Mouse (Mus musculus) kidney, embryonic 14.5 days (tissue): ENCODE results near the gene Fpgt. TPM values are rescaled to one million over a fixed set of nuclear protein-coding genes. Genes with fewer than 3 reads are reported as not detected.

Experiments
- ATAC-seq: fragments of 200-750 bp; cut with Nextera tagmentation; 2 replicates; pipeline ENCODE4 v1.8.0; 2017; ENCODE audit warnings: moderate number of reproducible peaks, mild to moderate bottlenecking, moderate TSS enrichment, moderate library complexity; ENCODE audit not compliant: low FRiP score, low TSS enrichment
- H3K27ac ChIP-seq: fragments of 300-500 bp; sonication (generic); 2 replicates; pipeline ENCODE4 v1.5.1; 2014; ENCODE audit warnings: low read depth, mild to moderate bottlenecking, low read length, moderate library complexity, mixed read lengths
- H3K27me3 ChIP-seq: fragments of 300-500 bp; sonication (generic); 2 replicates; pipeline ENCODE4 v1.6.1; 2014; ENCODE audit warnings: mild to moderate bottlenecking, low read length; ENCODE audit not compliant: control insufficient read depth, insufficient read depth
- H3K36me3 ChIP-seq: fragments of 300-500 bp; sonication (generic); 2 replicates; pipeline ENCODE4 v1.6.1; 2014; ENCODE audit warnings: low read length, mixed read lengths; ENCODE audit not compliant: control insufficient read depth, insufficient read depth
- H3K4me1 ChIP-seq: fragments of 300-500 bp; sonication (generic); 2 replicates; pipeline ENCODE4 v1.6.1; 2014; ENCODE audit warnings: low read length, mixed read lengths; ENCODE audit not compliant: control insufficient read depth, insufficient read depth
- H3K4me2 ChIP-seq: fragments of 300-500 bp; sonication (generic); replicated peaks from 2 replicates; pipeline ENCODE4 v1.6.1; 2014; ENCODE audit warnings: low read depth, mild to moderate bottlenecking, low read length
- H3K4me3 ChIP-seq: fragments of 300-500 bp; sonication (generic); 2 replicates; pipeline ENCODE4 v1.5.1; 2014; ENCODE audit warnings: mild to moderate bottlenecking, low read length
- H3K9ac ChIP-seq: fragments of 300-500 bp; sonication (generic); 2 replicates; pipeline ENCODE4 v1.6.1; 2014; ENCODE audit warnings: low read depth, mild to moderate bottlenecking, low read length, moderate library complexity
- H3K9me3 ChIP-seq: fragments of 300-500 bp; sonication (generic); 2 replicates; pipeline ENCODE4 v1.6.1; 2016; ENCODE audit warnings: low read length; ENCODE audit not compliant: control insufficient read depth
- WGBS: fragments of 180-500 bp; shearing (Covaris S2); extraction: QIAGEN DNeasy Blood & Tissue Kit; methylation state at CpG from one replicate; pipeline ENCODE4 v1.1.7; 2014; 5-methylcytosine and 5-hydroxymethylcytosine counted together
- polyA plus RNA-seq: library from polyadenylated mRNA; unstranded; fragments of >200 nt; fragmentation: Nextera tagmentation; extraction: Ambion mirVana; gene quantifications from 2 replicates; pipeline ENCODE4 v1.2.1, GENCODE M21; 2014

Fpgt gene
- polyA plus RNA-seq, result 11.9 and 14.4 TPM in 2 replicates

- peak within 1 kb of the TSS; percentile 62 for H3K4me2 ChIP-seq
- WGBS, result under 1% methylated on average over 47 of the region's 47 CpGs
- H3K9ac ChIP-seq, result peak within 1 kb of the TSS; percentile 76
- H3K27ac ChIP-seq, result peak within 1 kb of the TSS; percentile 79; the same call in 1 of the 2 replicates
- 0 out of 2 replicates have a peak, but pooled peaks cover 4% of the 10 kb centered on the region for H3K4me1 ChIP-seq
- peak; percentile 99 for ATAC-seq
- H3K27me3 ChIP-seq, result no peaks in the 10 kb centered on the region
- peak within 1 kb of the TSS; percentile 71 for H3K4me3 ChIP-seq
- H3K9me3 ChIP-seq, result no peaks in the 10 kb centered on the region
- no peaks in the 10 kb centered on the region; the same call in 1 of the 2 replicates for H3K36me3 ChIP-seq
Observed at GRCm38 (mm10) chr3:155093116-155093956, at the start of gene Fpgt, which contains the start of gene Lrriq3. Gene Fpgt (minus strand): TSS chr3:155093403. Gene Lrriq3 (plus strand): TSS chr3:155093434.

GRCm38 (mm10) chr3:155141047-155141446, 47.8 kb upstream of the Fpgt start:
- H3K9ac ChIP-seq, result no peak overlapping the region
- no peaks in the 10 kb centered on the region for H3K9me3 ChIP-seq
- no peak overlapping the region for H3K4me2 ChIP-seq
- no peak for ATAC-seq
- 87% methylated on average over 11 of the region's 11 CpGs for WGBS
- no peak overlapping the region for H3K4me3 ChIP-seq
- no peak overlapping the region for H3K27ac ChIP-seq
- no peaks in the 10 kb centered on the region for H3K4me1 ChIP-seq
- H3K36me3 ChIP-seq, result no peaks in the 10 kb centered on the region
- H3K27me3 ChIP-seq, result no peaks in the 10 kb centered on the region

- Histone ChIP-seq H3K4me3 (no peak overlapping the region), H3K36me3 (no peaks in the 10 kb centered on the region), H3K4me1 (no peaks in the 10 kb centered on the region), H3K27ac (no peak overlapping the region), H3K9me3 (no peaks in the 10 kb centered on the region), H3K27me3 (no peaks in the 10 kb centered on the region), H3K9ac (no peak overlapping the region), H3K4me2 (no peak overlapping the region)
- no peak for ATAC-seq
- WGBS, result 87% methylated on average over 5 of the region's 5 CpGs
Observed at GRCm38 (mm10) chr3:155137737-155138136, 44.5 kb upstream of the Fpgt start.

- no peaks in the 10 kb centered on the region for H3K36me3 ChIP-seq
- 58% methylated on average over 1 of the region's 1 CpGs for WGBS
- H3K4me1 ChIP-seq, result no peaks in the 10 kb centered on the region
- H3K4me3 ChIP-seq, result no peak overlapping the region
- H3K4me2 ChIP-seq, result no peak overlapping the region
- H3K27me3 ChIP-seq, result no peaks in the 10 kb centered on the region
- ATAC-seq, result 0 out of 2 replicates have a peak, but pooled peaks have one; percentile 16
- H3K27ac ChIP-seq, result no peak overlapping the region
- H3K9me3 ChIP-seq, result no peaks in the 10 kb centered on the region
- no peak overlapping the region for H3K9ac ChIP-seq
Observed at GRCm38 (mm10) chr3:155105957-155106356, 12.8 kb upstream of the Fpgt start.

GRCm38 (mm10) chr3:155099266-155099665, 6.1 kb upstream of the Fpgt start:
- no peak for ATAC-seq

GRCm38 (mm10) chr3:155092081-155092480, 1.1 kb downstream of the Fpgt start:
- H3K27me3 ChIP-seq, result no peaks in the 10 kb centered on the region
- H3K4me1 ChIP-seq, result 0 out of 2 replicates have a peak, but pooled peaks cover 4% of the 10 kb centered on the region
- H3K36me3 ChIP-seq, result peaks cover 9% of the 10 kb centered on the region
- peak overlapping the region; percentile 71; the same call in 1 of the 2 replicates for H3K4me3 ChIP-seq
- H3K9me3 ChIP-seq, result no peaks in the 10 kb centered on the region
- peak overlapping the region; percentile 62 for H3K4me2 ChIP-seq
- H3K9ac ChIP-seq, result no peak overlapping the region
- ATAC-seq, result no peak
- no peak overlapping the region for H3K27ac ChIP-seq
- WGBS, result 95% methylated on average over 6 of the region's 6 CpGs

More at GRCm38 (mm10) chr3:155099266-155099665, 6.1 kb upstream of the Fpgt start:
- Histone ChIP-seq H3K9me3 (no peaks in the 10 kb centered on the region), H3K4me2 (no peak overlapping the region), H3K9ac (no peak overlapping the region), H3K4me1 (no peaks in the 10 kb centered on the region), H3K27ac (no peak overlapping the region), H3K27me3 (no peaks in the 10 kb centered on the region), H3K4me3 (no peak overlapping the region), H3K36me3 (no peaks in the 10 kb centered on the region)
- 86% methylated on average over 1 of the region's 1 CpGs for WGBS

GRCm38 (mm10) chr3:155077908-155078307, 15.3 kb downstream of the Fpgt start:
- Histone ChIP-seq H3K27ac (no peak overlapping the region), H3K36me3 (no peaks in the 10 kb centered on the region), H3K4me3 (no peak overlapping the region), H3K27me3 (no peaks in the 10 kb centered on the region), H3K4me1 (no peaks in the 10 kb centered on the region), H3K9me3 (no peaks in the 10 kb centered on the region), H3K9ac (no peak overlapping the region), H3K4me2 (no peak overlapping the region)
- no peak for ATAC-seq
- 86% methylated on average over 4 of the region's 4 CpGs for WGBS

- H3K27me3 ChIP-seq, result no peaks in the 10 kb centered on the region
- no peak for ATAC-seq
- no peak overlapping the region for H3K9ac ChIP-seq
- H3K4me1 ChIP-seq, result no peaks in the 10 kb centered on the region
- no peaks in the 10 kb centered on the region for H3K9me3 ChIP-seq
- no peak overlapping the region for H3K27ac ChIP-seq
- H3K36me3 ChIP-seq, result no peaks in the 10 kb centered on the region
- no peak overlapping the region for H3K4me3 ChIP-seq
- H3K4me2 ChIP-seq, result no peak overlapping the region
Observed at GRCm38 (mm10) chr3:155059449-155059822, 33.8 kb downstream of the Fpgt start.

GRCm38 (mm10) chr3:155058800-155059448, 34.3 kb downstream of the Fpgt start:
- Histone ChIP-seq H3K9ac (no peak overlapping the region), H3K4me1 (no peaks in the 10 kb centered on the region), H3K4me2 (no peak overlapping the region), H3K27ac (no peak overlapping the region), H3K36me3 (no peaks in the 10 kb centered on the region), H3K9me3 (no peaks in the 10 kb centered on the region), H3K27me3 (no peaks in the 10 kb centered on the region), H3K4me3 (no peak overlapping the region)
- WGBS, result 79% methylated on average over 6 of the region's 6 CpGs
- no peak for ATAC-seq
